Mouse (Mus musculus) embryonic facial prominence, embryonic 14.5 days (tissue): Measurements from ENCODE around the gene Tcf12. TPM values are rescaled to one million over a fixed set of nuclear protein-coding genes. Genes with fewer than 3 reads are reported as not detected.

Source experiments
- ATAC-seq: fragments of 200-750 bp; cut with Nextera tagmentation; 2 replicates; pipeline ENCODE4 v1.8.0; 2017; ENCODE audit warnings: low read depth, moderate number of reproducible peaks, moderate TSS enrichment
- DNase-seq: peaks from one replicate; pipeline ENCODE4 v3.0.0-alpha.2; 2015; ENCODE audit warnings: low spot score
- H3K27ac ChIP-seq: fragments of 300-500 bp; sonication (generic); replicated peaks from 2 replicates; pipeline ENCODE4 v1.5.1; 2014; ENCODE audit warnings: low read depth, mild to moderate bottlenecking, low read length, moderate library complexity
- H3K27me3 ChIP-seq: fragments of 300-500 bp; sonication (generic); replicated peaks from 2 replicates; pipeline ENCODE4 v1.6.1; 2014; ENCODE audit warnings: low read length; ENCODE audit not compliant: control insufficient read depth, insufficient read depth
- H3K36me3 ChIP-seq: fragments of 300-500 bp; sonication (generic); 2 replicates; pipeline ENCODE4 v1.6.1; 2014; ENCODE audit warnings: low read length, mixed read lengths; ENCODE audit not compliant: control insufficient read depth, insufficient read depth
- H3K4me1 ChIP-seq: fragments of 300-500 bp; sonication (generic); 2 replicates; pipeline ENCODE4 v1.6.1; 2014; ENCODE audit warnings: antibody characterized with exemption, low read length; ENCODE audit not compliant: control insufficient read depth, insufficient read depth
- H3K4me2 ChIP-seq: fragments of 300-500 bp; sonication (generic); 2 replicates; pipeline ENCODE4 v1.6.1; 2014; ENCODE audit warnings: low read depth, mild to moderate bottlenecking, low read length, moderate library complexity, mixed read lengths
- H3K4me3 ChIP-seq: fragments of 300-500 bp; sonication (generic); 2 replicates; pipeline ENCODE4 v1.5.1; 2014; ENCODE audit warnings: low read depth, mild to moderate bottlenecking, low read length
- H3K9ac ChIP-seq: fragments of 300-500 bp; sonication (generic); 2 replicates; pipeline ENCODE4 v1.6.1; 2014; ENCODE audit warnings: low read depth, mild to moderate bottlenecking, low read length, moderate library complexity, mixed read lengths
- H3K9me3 ChIP-seq: fragments of 300-500 bp; sonication (generic); 2 replicates; pipeline ENCODE4 v1.6.1; 2016; ENCODE audit warnings: low read length; ENCODE audit not compliant: control insufficient read depth
- WGBS: fragments of 180-500 bp; shearing (Covaris S2); extraction: QIAGEN DNeasy Blood & Tissue Kit; methylation state at CpG from one replicate; pipeline ENCODE4 v1.1.7; 2014; 5-methylcytosine and 5-hydroxymethylcytosine counted together
- polyA plus RNA-seq: library from polyadenylated mRNA; unstranded; fragments of >200 nt; fragmentation: Nextera tagmentation; extraction: Ambion mirVana; gene quantifications from 2 replicates; pipeline ENCODE4 v1.2.1, GENCODE M21; 2014

Tcf12 gene
- polyA plus RNA-seq, 1 experiment from 2014 or later = 106 TPM

- peak overlapping the region; percentile 87 for H3K9ac ChIP-seq
- no peaks in the 10 kb centered on the region for H3K9me3 ChIP-seq
- peaks cover 12% of the 10 kb centered on the region for H3K4me1 ChIP-seq
- DNase-seq (no peak), ATAC-seq (peak; percentile 67)
- peak overlapping the region; percentile 89 for H3K4me2 ChIP-seq
- no peaks in the 10 kb centered on the region for H3K36me3 ChIP-seq
- H3K4me3 ChIP-seq = peak overlapping the region; percentile 61
- H3K27ac ChIP-seq = peak overlapping the region; percentile 94
- WGBS = 0% methylated on average over 23 of the region's 29 CpGs
- H3K27me3 ChIP-seq = no peaks in the 10 kb centered on the region
These were observed 21.0 kb upstream of the Tcf12 start for GRCm38 (mm10) chr9:72132728-72133088.

- ATAC-seq = no peak
- no peak overlapping the region for H3K27ac ChIP-seq
- no peaks in the 10 kb centered on the region for H3K27me3 ChIP-seq
- H3K4me3 ChIP-seq = no peak overlapping the region
- no peak overlapping the region for H3K4me2 ChIP-seq
- H3K9ac ChIP-seq = no peak overlapping the region
- H3K4me1 ChIP-seq = peaks cover 12% of the 10 kb centered on the region
- DNase-seq = no peak
- no peaks in the 10 kb centered on the region for H3K9me3 ChIP-seq
- WGBS = 76% methylated on average over 4 of the region's 4 CpGs
- no peaks in the 10 kb centered on the region for H3K36me3 ChIP-seq
These were observed 18.2 kb upstream of the Tcf12 start for GRCm38 (mm10) chr9:72129884-72130283.

GRCm38 (mm10) chr9:72125442-72125841 lies 13.8 kb upstream of the Tcf12 start:
- Histone ChIP-seq H3K27ac (no peak overlapping the region), H3K36me3 (no peaks in the 10 kb centered on the region), H3K4me2 (no peak overlapping the region), H3K27me3 (no peaks in the 10 kb centered on the region), H3K4me3 (no peak overlapping the region), H3K4me1 (no peaks in the 10 kb centered on the region), H3K9me3 (no peaks in the 10 kb centered on the region), H3K9ac (no peak overlapping the region)
- no peak for ATAC-seq
- no peak for DNase-seq
- WGBS = 57% methylated on average over 1 of the region's 1 CpGs

- DNase-seq (no peak), ATAC-seq (no peak)
- Histone ChIP-seq H3K4me3 (no peak overlapping the region), H3K4me1 (no peaks in the 10 kb centered on the region), H3K27ac (no peak overlapping the region), H3K9me3 (no peaks in the 10 kb centered on the region), H3K9ac (no peak overlapping the region), H3K27me3 (no peaks in the 10 kb centered on the region), H3K36me3 (no peaks in the 10 kb centered on the region), H3K4me2 (no peak overlapping the region)
These were observed 6.8 kb upstream of the Tcf12 start for GRCm38 (mm10) chr9:72118490-72118889.

GRCm38 (mm10) chr9:72111004-72111621 lies 558 bp downstream of the Tcf12 start:
- H3K4me3 ChIP-seq = peak overlapping the region; percentile 99
- DNase-seq (peak; percentile 78), ATAC-seq (peak; percentile 76)
- peak overlapping the region; percentile 99 for H3K27ac ChIP-seq
- H3K27me3 ChIP-seq = no peaks in the 10 kb centered on the region
- peak overlapping the region; percentile 72 for H3K4me2 ChIP-seq
- peak overlapping the region; percentile 100 for H3K9ac ChIP-seq
- peaks cover 9% of the 10 kb centered on the region for H3K4me1 ChIP-seq
- WGBS = 0% methylated on average over 21 of the region's 90 CpGs
- H3K9me3 ChIP-seq = no peaks in the 10 kb centered on the region
- H3K36me3 ChIP-seq = 0 out of 2 replicates have a peak, but pooled peaks cover 10% of the 10 kb centered on the region

- under 1% methylated on average over 17 of the region's 23 CpGs for WGBS
- peak; percentile 67 for DNase-seq
- H3K36me3 ChIP-seq = 0 out of 2 replicates have a peak, but pooled peaks cover 10% of the 10 kb centered on the region
- peak; percentile 45 for ATAC-seq
- H3K4me3 ChIP-seq = peak overlapping the region; percentile 99
- H3K4me1 ChIP-seq = peaks cover 9% of the 10 kb centered on the region
- no peaks in the 10 kb centered on the region for H3K9me3 ChIP-seq
- peak overlapping the region; percentile 99 for H3K27ac ChIP-seq
- H3K9ac ChIP-seq = peak overlapping the region; percentile 100
- H3K27me3 ChIP-seq = no peaks in the 10 kb centered on the region
- peak overlapping the region; percentile 72 for H3K4me2 ChIP-seq
These were observed 1.1 kb downstream of the Tcf12 start for GRCm38 (mm10) chr9:72110627-72111003.

GRCm38 (mm10) chr9:72103471-72103870 lies 8.2 kb downstream of the Tcf12 start:
- 88% methylated on average over 1 of the region's 1 CpGs for WGBS
- DNase-seq (no peak), ATAC-seq (no peak)
- 0 out of 2 replicates have a peak, but pooled peaks cover 4% of the 10 kb centered on the region for H3K4me1 ChIP-seq
- H3K4me3 ChIP-seq = no peak overlapping the region
- H3K27me3 ChIP-seq = no peaks in the 10 kb centered on the region
- H3K36me3 ChIP-seq = peaks cover 36% of the 10 kb centered on the region
- H3K9me3 ChIP-seq = no peaks in the 10 kb centered on the region
- H3K9ac ChIP-seq = no peak overlapping the region
- H3K4me2 ChIP-seq = no peak overlapping the region
- H3K27ac ChIP-seq = no peak overlapping the region

- DNase-seq = no peak
- H3K9me3 ChIP-seq = no peaks in the 10 kb centered on the region
- H3K4me2 ChIP-seq = no peak overlapping the region
- no peak overlapping the region for H3K27ac ChIP-seq
- H3K4me1 ChIP-seq = 0 out of 2 replicates have a peak, but pooled peaks cover 4% of the 10 kb centered on the region
- ATAC-seq = no peak
- no peaks in the 10 kb centered on the region for H3K27me3 ChIP-seq
- peaks cover 31% of the 10 kb centered on the region for H3K36me3 ChIP-seq
- no peak overlapping the region for H3K4me3 ChIP-seq
- whole genome bisulfite sequencing = 71% methylated on average over 7 of the region's 7 CpGs
- H3K9ac ChIP-seq = no peak overlapping the region
These were observed 11.6 kb downstream of the Tcf12 start for GRCm38 (mm10) chr9:72099945-72100685.
